Mouse (Mus musculus) CH12.LX (cell line): ENCODE results near the gene Gm10409. TPM values are rescaled to one million over a fixed set of nuclear protein-coding genes. Genes with fewer than 3 reads are reported as not detected.
"Not testable (repeated sequence)": the region's sequence is repeated elsewhere in the genome, so short reads cannot be mapped to it uniquely, and the experiment has no call there.

Experiments used
- DNase-seq: peaks from one replicate; pipeline ENCODE4 v3.0.0-alpha.2; 2013; ENCODE audit errors: extremely low read depth
- H3K27ac ChIP-seq: 2 replicates; pipeline ENCODE4 v1.5.1; 2012; ENCODE audit warnings: low read depth, mild to moderate bottlenecking, control low read depth, moderate library complexity; ENCODE audit not compliant: insufficient read depth
- H3K27me3 ChIP-seq: replicated peaks from 2 replicates; pipeline ENCODE3; 2012; ENCODE audit warnings: inconsistent platforms
- H3K36me3 ChIP-seq, 2 experiments: replicated peaks in 1 of 2; 2 replicates each; pipeline versions ENCODE3 to v1.6.1; 2012; ENCODE audit warnings: inconsistent platforms in 1 of 2, low read length in 1 of 2, mild to moderate bottlenecking in 1 of 2, mixed read lengths in 1 of 2, moderate library complexity in 1 of 2; ENCODE audit not compliant: control insufficient read depth in 1 of 2, insufficient read depth in 1 of 2
- H3K4me1 ChIP-seq, 2 experiments: 2 replicates each; pipeline ENCODE4 v1.6.1; 2012; ENCODE audit warnings: inconsistent platforms in 1 of 2, moderate library complexity in 1 of 2; ENCODE audit not compliant: insufficient read depth in 2 of 2, control insufficient read depth in 1 of 2
- H3K4me2 ChIP-seq: 2 replicates; pipeline ENCODE4 v1.6.1; 2012; ENCODE audit warnings: low read depth, mild to moderate bottlenecking, control low read depth; ENCODE audit not compliant: poor library complexity, insufficient read depth, severe bottlenecking
- H3K4me3 ChIP-seq, 3 experiments: fragments of 150-350 bp in 1 of 3; sonication (generic) in 1 of 3; replicated peaks in 1 of 3; 2 replicates each; pipeline versions ENCODE3 to v1.5.1; 2011 to 2012; ENCODE audit warnings: low read depth in 2 of 3, low read length in 2 of 3, mild to moderate bottlenecking in 2 of 3, moderate library complexity in 2 of 3, control low read depth in 1 of 3, improper control_type of control experiment in 1 of 3, inconsistent platforms in 1 of 3, mixed read lengths in 1 of 3; ENCODE audit not compliant: poor library complexity in 1 of 3
- H3K79me2 ChIP-seq: replicated peaks from 2 replicates; pipeline ENCODE4 v1.6.1; 2012; ENCODE audit warnings: mild to moderate bottlenecking, moderate library complexity; ENCODE audit not compliant: control insufficient read depth, poor library complexity, insufficient read depth, severe bottlenecking; ENCODE audit errors: extremely low read depth
- H3K9ac ChIP-seq: 2 replicates; pipeline ENCODE4 v1.6.1; 2012; ENCODE audit warnings: low read depth, mild to moderate bottlenecking, control low read depth, moderate library complexity; ENCODE audit not compliant: insufficient read depth
- H3K9me3 ChIP-seq: replicated peaks from 2 replicates; pipeline ENCODE3; 2012; ENCODE audit warnings: low read length, inconsistent platforms, mixed read lengths
- dilution Hi-C: fragments of 300-500 bp; cut with MboI; formaldehyde crosslinking; loops from 2 replicates; pipeline ENCODE4 v1.14.3; 2020; ENCODE audit warnings: low sequenced_read_pairs; ENCODE audit not compliant: extremely low pct_unique_long_range_greater_than_20kb, extremely low pct_ligation_motif_present
- in situ Hi-C: fragments of 300-500 bp; cut with MboI; formaldehyde crosslinking; loops from 3 replicates; pipeline ENCODE4 v1.14.3; 2019; ENCODE audit warnings: low sequenced_read_pairs, low pct_ligation_motif_present, low pct_unique_long_range_greater_than_20kb, mixed read lengths
- polyA plus RNA-seq: library from polyadenylated mRNA; unstranded; fragments of >175 nt; gene quantifications from 2 replicates; pipeline ENCODE4 v1.2.1, GENCODE M21; 2012; ENCODE audit warnings: low read depth; ENCODE audit not compliant: insufficient read length
- total RNA-seq, 2 experiments: library from RNA; depleted of rRNA; stranded (reverse); fragments of 300-350 nt in 1 of 2; fragments of >200 nt in 1 of 2; gene quantifications; 2 replicates each; pipeline ENCODE4 v1.2.3; 2012 to 2014

The Gm10409 gene
- total RNA-seq (2012; rRNA removed) (not detected in 2 replicates), total RNA-seq (2014; rRNA removed) (not detected in 2 replicates), polyA plus RNA-seq (not detected in 2 replicates)

DNA sequence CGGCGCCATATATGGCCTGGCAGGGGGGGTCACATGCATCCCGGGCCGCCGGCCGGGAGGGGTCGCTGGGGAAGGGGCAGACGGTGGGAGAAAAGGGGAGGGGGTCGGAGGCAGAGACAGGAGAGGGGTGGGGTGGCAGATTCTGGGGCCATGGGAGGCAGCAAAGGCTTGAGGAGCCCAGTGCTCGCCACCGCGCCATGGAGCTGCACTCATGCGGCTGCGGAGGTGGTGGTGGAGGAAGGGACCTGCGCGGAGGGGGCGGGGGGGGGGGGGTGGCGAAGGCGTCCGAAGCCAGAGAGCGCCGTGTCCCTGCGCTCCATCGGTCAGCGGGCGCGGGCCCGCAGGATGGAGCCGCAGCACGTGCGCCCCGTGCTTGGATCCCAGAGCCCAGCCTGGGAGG lies at the start of gene Gm10409:
TSS of gene Gm10409 (plus strand) at position 301 of the 400 bp plus-strand sequence.
- H3K27ac ChIP-seq, dilution Hi-C loops, H3K4me1 ChIP-seq, H3K79me2 ChIP-seq, H3K4me3 ChIP-seq, H3K4me2 ChIP-seq, H3K9ac ChIP-seq, DNase-seq, in situ Hi-C loops, H3K27me3 ChIP-seq, H3K36me3 ChIP-seq, H3K9me3 ChIP-seq: not testable (repeated sequence)

DNA sequence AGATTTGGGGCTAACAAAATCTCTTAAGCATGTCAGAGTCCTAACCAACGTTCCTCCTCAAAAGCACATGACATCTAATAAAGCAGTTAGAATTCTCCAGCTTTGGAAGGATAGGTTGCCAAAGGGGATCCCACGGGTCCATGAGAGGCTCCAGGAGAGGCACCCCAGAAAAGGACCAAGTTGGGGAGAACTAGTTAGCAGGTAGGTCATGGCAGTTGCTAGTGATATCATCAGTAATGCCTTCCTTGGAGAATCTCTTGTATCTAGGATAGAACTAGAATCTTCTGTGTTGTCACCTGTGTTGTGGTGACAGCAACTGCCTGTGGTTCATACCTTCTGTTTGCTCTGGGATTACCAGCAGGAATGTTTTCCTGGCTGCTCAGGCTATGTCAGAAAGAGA lies 17.6 kb upstream of the Gm10409 start, which contains the start of gene Gm10413:
TSS of gene Gm10413 (plus strand) at position 301 of the 400 bp plus-strand sequence.
- H3K9me3 ChIP-seq, H3K4me1 ChIP-seq, H3K79me2 ChIP-seq, dilution Hi-C loops, H3K27ac ChIP-seq, H3K9ac ChIP-seq, H3K36me3 ChIP-seq, in situ Hi-C loops, H3K4me2 ChIP-seq, DNase-seq, H3K4me3 ChIP-seq, H3K27me3 ChIP-seq: not testable (repeated sequence)

DNA sequence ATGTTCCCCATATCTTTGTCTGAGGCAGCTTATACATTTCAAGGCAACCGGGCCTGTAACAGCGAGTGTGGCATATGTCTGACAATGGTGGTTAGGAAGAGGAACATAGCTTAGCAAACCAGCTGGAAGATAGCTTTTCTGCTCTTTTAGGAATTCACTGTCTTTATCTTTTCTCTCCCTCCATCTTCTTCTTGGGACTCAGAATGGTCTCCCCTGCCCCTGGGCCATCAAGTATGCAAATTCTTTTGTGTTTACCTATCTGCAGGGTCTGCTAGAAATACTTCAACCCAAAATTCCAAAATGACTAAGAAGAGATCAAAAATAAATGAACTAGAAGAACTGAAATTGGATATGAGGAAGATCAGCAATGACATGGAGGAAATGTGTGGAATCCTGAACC lies 15.4 kb downstream of the Gm10409 start, which contains the start of gene Gm3005:
TSS of gene Gm3005 (plus strand) at position 301 of the 400 bp plus-strand sequence.
- H3K9ac ChIP-seq, H3K9me3 ChIP-seq, H3K79me2 ChIP-seq, dilution Hi-C loops, H3K27me3 ChIP-seq, in situ Hi-C loops, H3K4me1 ChIP-seq, H3K27ac ChIP-seq, DNase-seq, H3K36me3 ChIP-seq, H3K4me3 ChIP-seq, H3K4me2 ChIP-seq: not testable (repeated sequence)

DNA sequence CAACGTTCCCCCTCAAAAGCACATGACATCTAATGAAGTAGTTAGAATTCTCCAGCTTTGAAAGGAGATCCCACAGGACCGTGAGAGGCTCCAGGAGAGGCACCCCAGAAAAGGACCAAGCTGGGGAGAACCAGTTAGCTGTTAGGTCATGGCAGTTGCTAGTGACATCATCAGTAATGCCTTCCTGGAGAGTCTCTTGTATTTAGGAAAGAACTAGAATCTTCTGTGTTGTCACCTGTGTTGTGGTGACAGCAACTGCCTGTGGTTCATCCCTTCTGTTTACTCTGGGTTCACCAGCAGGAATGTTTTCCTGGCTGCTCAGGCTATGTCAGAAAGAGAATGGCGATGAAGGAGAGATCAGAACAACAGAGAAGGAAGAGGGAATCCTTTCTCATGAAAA lies 36.7 kb downstream of the Gm10409 start, which contains the start of gene Gm10408:
TSS of gene Gm10408 (plus strand) at position 301 of the 400 bp plus-strand sequence.
- H3K4me3 ChIP-seq, H3K79me2 ChIP-seq, dilution Hi-C loops, H3K4me2 ChIP-seq, in situ Hi-C loops, H3K9me3 ChIP-seq, H3K36me3 ChIP-seq, DNase-seq, H3K4me1 ChIP-seq, H3K27ac ChIP-seq, H3K27me3 ChIP-seq, H3K9ac ChIP-seq: not testable (repeated sequence)

Other genes starting within 250 kb of the Gm10409 start
- gene Gm5795, start 224.4 kb upstream of the Gm10409 start, total RNA-seq (2012; rRNA removed) = not detected in 2 replicates
- gene Gm5795, start 224.4 kb upstream of the Gm10409 start, total RNA-seq (2014; rRNA removed) = not detected in 2 replicates
- gene Gm5795, start 224.4 kb upstream of the Gm10409 start, polyA plus RNA-seq = not detected in 2 replicates
- gene D830030K20Rik, start 204.1 kb upstream of the Gm10409 start, total RNA-seq (2012; rRNA removed) = not detected in 2 replicates
- gene D830030K20Rik, start 204.1 kb upstream of the Gm10409 start, total RNA-seq (2014; rRNA removed) = not detected in 2 replicates
- 0.29 TPM in 1 of 2 replicates, not detected in the other for gene D830030K20Rik, start 204.1 kb upstream of the Gm10409 start, polyA plus RNA-seq
- gene Gm2956, start 80.0 kb upstream of the Gm10409 start, total RNA-seq (2012; rRNA removed) = not detected in 2 replicates
- gene Gm2956, start 80.0 kb upstream of the Gm10409 start, total RNA-seq (2014; rRNA removed) = not detected in 2 replicates
- not detected in 2 replicates for gene Gm2956, start 80.0 kb upstream of the Gm10409 start, polyA plus RNA-seq
- not detected in 2 replicates for gene Gm10413, start 17.5 kb upstream of the Gm10409 start, total RNA-seq (2012; rRNA removed)
- not detected in 2 replicates for gene Gm10413, start 17.5 kb upstream of the Gm10409 start, total RNA-seq (2014; rRNA removed)
- gene Gm10413, start 17.5 kb upstream of the Gm10409 start, polyA plus RNA-seq = not detected in 2 replicates
- not detected in 2 replicates for gene Gm3005, start 15.5 kb downstream of the Gm10409 start, total RNA-seq (2012; rRNA removed)
- gene Gm3005, start 15.5 kb downstream of the Gm10409 start, total RNA-seq (2014; rRNA removed) = not detected in 2 replicates
- 0.16 TPM in 1 of 2 replicates, not detected in the other for gene Gm3005, start 15.5 kb downstream of the Gm10409 start, polyA plus RNA-seq
- not detected in 2 replicates for gene Gm10408, start 36.8 kb downstream of the Gm10409 start, total RNA-seq (2012; rRNA removed)
- gene Gm10408, start 36.8 kb downstream of the Gm10409 start, total RNA-seq (2014; rRNA removed) = not detected in 2 replicates
- gene Gm10408, start 36.8 kb downstream of the Gm10409 start, polyA plus RNA-seq = not detected in 2 replicates
- not detected in 2 replicates for gene Gm3012, start 221.9 kb downstream of the Gm10409 start, total RNA-seq (2012; rRNA removed)
- not detected in 2 replicates for gene Gm3012, start 221.9 kb downstream of the Gm10409 start, total RNA-seq (2014; rRNA removed)
- gene Gm3012, start 221.9 kb downstream of the Gm10409 start, polyA plus RNA-seq = not detected in 2 replicates
- gene Gm3020, start 239.4 kb downstream of the Gm10409 start, total RNA-seq (2012; rRNA removed) = not detected in 2 replicates
- not detected in 2 replicates for gene Gm3020, start 239.4 kb downstream of the Gm10409 start, total RNA-seq (2014; rRNA removed)
- gene Gm3020, start 239.4 kb downstream of the Gm10409 start, polyA plus RNA-seq = not detected in 2 replicates